Mouse (Mus musculus) c-Kit-negative CD71-positive TER-119-positive erythroid progenitor cells, embryonic 14.5 days (primary cell): Measurements from ENCODE around the gene Nup210.

Source experiments
- DNase-seq: peaks from one replicate; pipeline ENCODE4 v3.0.0-alpha.2; 2013; ENCODE audit warnings: low read depth, low spot score

Nup210 gene

GRCm38 (mm10) chr6:91041287-91041686 is 75.3 kb downstream of the Nup210 start:
- DNase-seq = no peak

DNA sequence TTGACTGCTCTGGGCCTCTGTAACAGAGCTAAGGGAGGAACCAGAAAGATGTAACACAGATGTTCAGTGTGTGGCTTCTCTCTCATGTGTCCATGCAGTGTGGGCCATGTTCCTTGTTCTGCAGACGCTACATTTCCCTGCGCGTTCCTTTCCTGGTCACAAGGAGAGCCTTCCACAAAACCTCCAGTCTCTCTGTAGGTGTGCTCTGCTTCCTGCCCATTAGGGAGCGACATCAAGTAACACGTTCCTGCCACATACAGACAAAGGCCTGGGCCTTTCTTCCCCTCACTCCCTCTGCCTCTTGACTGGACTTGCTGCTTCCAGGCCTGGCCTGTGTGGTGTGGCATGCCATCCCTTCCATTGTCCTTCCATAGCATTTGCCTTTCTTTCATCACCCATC is 88.4 kb downstream of the Nup210 start:
- no peak for DNase-seq

DNA sequence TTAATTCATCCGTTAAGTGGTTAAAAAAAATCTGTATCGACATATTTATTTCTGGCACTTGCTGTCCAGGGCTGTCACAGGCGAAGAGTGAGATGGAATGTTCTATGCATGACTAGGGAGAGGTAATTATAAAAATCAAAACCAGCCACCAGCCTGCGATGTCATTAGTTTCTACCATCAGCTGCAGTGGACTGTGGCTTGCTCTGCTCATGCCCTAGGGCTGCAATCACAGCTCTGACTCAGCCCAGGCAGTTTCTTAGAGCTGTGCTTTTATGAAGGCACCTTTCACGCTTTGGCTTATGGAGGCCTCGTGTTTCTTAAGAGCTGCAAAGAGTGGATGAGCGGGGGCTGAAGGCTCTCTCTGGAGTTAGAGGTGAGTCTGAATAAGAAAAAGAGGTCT is 95.8 kb downstream of the Nup210 start:
- no peak for DNase-seq

DNA sequence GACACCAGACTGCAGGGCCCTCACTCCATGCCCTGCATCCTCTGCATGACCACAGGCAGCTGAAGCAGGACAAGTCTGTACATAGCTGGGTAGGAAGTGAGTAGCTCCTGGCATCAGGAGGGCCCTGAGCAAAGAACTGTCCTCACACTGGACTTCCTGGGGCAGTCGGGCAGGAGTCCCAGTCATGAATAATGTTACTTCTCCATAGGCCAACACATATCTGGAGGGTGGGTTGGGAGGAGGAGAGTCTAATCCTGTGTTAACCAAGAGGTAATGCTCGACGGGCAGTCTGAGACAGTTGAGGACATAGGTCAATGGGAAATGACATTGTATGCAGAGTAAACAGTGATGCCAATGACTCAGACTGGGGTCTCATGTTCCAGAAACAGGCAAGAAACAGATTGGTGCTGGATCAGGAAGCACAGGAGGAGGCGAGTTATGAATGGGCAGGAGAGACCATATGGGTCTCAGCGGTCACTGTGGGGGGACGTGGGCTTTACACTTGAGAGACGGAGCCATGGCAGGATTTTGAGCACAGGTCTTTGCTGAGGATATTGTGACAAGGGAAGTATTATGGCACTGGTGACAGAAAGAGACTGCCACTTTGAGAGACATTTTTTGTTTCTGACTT is 99.9 kb downstream of the Nup210 start:
- DNase-seq = no peak

DNA sequence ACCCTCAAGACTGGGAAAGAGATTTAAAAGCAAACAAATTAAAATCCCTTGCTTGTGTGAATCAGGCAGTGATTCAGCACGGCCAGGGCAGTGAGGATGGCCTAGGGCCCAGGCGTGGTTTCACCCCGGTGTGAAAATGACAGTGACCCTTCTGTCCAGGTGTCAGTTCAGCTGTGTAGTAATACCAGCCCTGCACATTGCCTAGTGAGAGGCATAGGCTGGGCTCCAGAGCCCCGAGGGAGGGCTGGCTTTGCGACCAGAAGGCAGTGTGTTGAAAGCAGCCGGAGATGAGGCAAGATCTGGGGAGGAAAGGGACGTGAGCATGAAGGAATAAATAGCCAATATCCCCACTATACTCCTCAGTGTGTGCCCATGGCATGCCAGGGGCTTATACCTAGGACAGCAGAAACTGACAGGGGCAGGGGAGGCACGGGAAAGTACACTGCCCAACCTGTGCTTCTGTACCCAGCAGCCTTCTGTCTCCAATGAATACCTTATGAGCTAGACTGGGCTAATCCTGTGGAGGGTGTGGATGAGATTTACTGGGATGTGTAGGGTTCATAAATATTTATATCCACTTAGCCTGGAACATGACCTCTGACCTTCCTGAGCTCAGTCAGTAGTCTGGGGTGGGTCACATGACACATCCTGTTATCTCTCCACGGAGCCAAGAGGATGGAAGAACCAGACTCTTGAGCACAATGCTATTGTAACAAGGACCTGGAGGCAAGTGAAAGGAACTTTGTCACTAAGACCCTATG is 102.3 kb downstream of the Nup210 start:
- no peak for DNase-seq

DNA sequence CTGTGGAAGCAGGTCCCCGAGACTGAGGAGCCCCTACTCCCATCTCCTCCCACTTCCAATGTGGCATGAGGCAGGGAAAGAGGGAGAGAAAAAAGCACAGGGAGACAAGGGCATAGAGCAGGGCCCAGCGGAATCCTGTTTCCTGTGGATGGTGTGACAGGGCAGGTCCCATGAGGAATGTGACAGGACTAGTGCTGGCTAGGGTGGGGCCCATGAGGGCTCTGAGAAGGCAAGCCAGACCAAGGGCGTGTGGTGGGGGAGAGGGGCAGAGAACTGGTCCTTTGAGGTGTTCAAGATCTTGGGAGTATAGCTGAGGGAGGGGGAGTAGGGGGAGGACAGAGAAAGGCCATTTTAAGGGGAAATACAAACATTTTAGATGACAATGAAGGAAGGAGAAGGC is 104.2 kb downstream of the Nup210 start:
- no peak for DNase-seq

DNA sequence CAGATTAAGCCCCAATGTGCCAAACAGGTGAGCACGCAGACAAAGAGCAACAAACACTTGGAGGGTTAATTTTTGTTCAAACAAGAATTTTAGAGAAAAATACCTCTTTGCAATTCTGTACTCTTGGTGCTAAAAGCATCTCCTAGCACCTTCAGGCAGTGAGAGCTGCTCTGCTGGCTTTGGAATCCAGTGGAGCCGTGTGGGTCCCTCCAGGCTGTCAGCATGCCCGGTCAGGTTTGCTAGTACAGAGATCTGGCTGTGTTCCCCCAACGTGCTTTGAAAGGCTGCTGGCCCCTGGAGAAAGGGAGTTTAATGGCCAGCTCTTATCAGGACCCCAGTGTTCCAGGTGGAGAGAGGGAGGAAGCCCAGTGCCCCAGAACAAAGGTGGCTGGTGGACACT is 105.1 kb downstream of the Nup210 start:
- no peak for DNase-seq

GRCm38 (mm10) chr6:91008284-91008830 is 108.3 kb downstream of the Nup210 start:
- DNase-seq = no peak

DNA sequence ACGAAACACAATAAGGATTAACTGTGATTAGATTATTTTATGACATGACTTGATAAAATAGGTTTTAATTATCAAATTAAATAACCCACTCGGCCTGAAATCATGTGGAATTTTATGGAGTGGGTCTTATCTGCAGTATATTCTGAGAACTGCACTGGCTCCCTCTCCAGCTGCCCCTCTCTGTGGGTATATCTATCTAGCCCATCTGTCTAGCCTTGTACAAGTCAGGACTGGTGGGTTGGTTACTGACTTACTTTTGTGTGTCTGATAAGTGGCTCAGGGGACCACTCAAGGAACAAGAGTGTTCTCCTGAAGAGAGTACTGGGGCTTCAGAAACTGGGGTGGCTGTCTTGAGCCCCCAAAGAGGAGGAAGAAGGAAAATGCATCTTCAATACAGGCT is 109.4 kb downstream of the Nup210 start:
- DNase-seq = no peak

DNA sequence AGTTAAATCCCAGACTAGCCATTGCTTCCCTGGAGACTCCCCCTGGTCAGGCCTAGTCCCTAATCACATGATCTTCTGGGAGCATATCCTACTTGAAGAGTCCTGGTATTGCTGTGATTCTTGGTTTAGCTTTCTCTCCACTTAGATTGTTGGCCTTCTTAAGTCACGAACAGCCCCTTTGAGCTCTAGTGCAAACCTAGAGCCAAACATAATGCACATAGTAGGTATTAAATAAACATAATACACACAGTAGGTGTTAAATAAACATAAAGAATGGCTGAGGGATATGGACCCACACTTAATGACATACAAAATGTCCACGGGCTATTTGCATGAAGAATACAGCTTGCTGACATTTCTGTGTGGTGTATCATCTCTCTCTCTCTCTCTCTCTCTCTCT is 112.5 kb downstream of the Nup210 start:
- DNase-seq = no peak

DNA sequence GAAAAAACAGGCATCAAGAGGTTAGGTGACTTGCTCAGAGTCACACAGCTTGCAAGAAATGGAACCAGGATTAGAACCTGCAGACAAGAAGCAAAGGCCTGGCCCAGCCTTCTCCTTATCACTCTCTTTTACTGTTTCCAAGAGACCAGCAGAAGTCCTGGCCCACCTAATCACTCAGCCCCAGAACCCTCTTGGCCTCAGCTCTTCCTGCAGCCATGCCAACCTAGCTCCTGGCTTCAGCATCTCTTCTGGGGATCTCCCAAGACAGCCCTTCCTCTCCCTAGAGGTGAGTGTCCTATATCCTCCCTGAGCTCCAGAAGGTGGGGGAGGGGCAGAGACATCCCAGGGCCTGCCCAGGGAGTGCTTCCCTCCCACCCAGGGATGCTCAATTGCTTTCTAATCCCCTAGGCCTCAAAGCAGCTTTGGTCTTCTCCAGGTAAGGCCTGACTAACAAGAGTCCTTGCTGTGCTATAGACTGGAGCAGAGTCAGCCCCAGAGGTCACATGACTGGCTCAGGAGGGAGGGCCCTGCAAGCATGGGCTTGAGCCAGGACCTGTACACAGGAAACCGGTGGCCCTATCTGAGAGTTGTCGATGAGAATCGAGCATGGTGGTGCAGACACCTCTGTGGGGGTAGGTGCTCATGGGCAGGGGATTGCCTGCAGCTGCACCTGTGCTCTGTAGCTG is 113.2 kb downstream of the Nup210 start:
- DNase-seq = no peak

DNA sequence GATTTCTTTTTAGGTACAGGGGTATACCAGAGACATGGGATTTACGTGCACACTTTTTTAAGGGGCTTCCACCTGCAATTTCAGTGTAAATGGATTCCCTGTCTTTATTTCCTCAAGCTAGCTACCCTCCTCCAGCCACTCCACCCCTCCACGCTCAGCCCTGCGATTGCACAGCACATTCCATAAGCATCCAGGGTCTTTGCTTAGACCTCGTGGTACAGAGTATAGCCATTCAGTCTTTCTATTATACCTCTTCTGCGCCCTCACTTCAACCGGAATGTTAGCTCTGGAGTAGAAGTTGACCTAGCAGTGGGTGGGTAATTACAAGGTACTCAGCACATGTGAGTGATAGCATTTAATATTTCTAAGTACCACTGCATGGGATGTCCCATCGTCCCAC is 115.1 kb downstream of the Nup210 start:
- DNase-seq = no peak

DNA sequence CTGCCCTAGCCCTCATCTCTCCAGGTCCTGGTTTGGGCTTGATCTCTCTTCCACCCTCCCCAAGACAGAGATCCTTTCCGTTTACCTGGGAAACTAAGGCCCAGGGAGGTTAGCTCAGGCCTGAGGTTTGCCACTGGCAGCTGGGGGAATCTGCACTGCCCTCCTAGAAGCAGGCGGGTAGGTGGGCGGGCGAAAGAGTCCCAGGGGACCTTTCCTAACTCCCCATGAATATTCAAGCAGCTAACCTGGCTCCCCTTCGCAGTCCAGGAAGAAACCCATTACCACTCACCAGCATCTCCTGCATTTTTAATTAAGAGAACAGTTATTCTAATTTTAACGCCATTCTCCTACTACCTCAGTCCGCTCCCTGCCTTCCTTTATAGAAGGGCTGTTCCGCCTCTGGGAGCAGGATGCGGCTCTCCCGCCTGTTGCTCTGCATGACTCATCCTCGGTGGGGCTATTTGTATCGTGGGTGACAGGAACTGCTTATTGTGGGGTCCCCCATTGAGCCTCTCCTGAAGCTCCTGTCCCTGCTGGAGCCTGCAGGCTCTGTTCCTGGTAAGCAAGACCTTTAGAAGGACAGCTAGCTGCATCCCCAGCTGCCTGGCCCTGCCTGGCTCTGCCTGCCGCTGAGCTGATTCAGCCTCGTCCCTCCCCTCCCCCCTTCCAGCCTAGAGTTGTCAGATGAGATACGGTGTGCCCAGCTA is 115.7 kb downstream of the Nup210 start:
- no peak for DNase-seq

- DNase-seq = no peak
Measured at GRCm38 (mm10) chr6:90999176-90999575, 117.5 kb downstream of the Nup210 start.

GRCm38 (mm10) chr6:90997025-90997424 is 119.6 kb downstream of the Nup210 start:
- no peak for DNase-seq

DNA sequence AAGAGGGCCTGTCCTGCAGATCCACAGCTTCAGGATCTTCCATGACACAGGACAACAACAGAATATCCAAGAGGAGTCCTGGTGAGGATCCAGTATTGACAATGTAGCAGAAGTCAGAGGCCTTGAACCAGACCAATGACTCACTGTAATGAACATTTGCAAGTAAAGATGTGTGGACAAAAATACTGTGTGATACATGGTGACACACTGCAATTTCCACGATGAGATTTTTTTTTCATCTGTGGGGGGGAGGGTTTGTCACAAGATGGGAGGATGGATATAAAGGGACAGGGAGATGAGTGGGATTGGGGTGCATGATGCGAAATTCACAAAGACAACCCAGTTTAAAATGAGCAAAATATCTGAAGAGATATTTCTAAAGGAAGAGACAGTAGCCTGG is 120.4 kb downstream of the Nup210 start:
- DNase-seq = no peak

DNA sequence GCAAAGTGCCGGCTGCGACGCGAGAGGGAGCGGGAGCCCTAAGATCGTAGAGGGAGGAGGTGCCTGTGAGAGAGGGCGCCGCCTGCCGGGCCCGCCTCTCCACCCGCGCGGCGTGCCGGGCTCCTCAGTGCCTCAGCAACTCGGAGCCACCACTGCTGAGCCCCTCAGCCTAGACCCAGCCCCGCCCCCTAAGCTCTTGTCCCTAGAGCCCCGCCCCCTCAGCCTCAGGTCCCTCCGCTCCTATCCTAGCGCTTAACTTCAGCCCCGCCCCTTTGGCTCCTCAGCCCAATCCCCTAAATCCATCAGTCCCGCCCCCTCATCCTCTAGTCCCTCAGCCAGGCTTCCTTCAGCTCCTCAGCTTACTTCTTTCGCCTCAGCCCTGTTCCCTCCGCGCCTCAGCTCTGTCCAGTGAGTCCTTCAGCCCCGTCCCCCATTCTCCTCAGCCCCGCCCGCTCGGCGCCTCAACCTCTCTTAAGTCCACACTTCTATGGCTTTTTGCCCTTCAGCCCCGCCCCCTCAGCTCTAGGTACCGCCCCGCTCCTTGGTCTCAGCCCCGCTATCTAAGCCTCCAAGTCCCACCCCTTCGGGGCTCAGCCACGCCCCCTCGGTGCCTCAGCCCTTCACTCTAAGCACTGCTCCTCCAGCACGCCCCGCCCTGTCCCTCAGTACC is 127.8 kb downstream of the Nup210 start, which contains the start of gene Iqsec1:
Gene Iqsec1, minus strand, starts transcription at position 38 of the 670 bp plus-strand sequence.
- DNase-seq = peak; percentile 88

- no peak for DNase-seq
Measured at GRCm38 (mm10) chr6:90988299-90988625, 128.4 kb downstream of the Nup210 start.

- no peak for DNase-seq
Measured at GRCm38 (mm10) chr6:90987561-90988298, 128.9 kb downstream of the Nup210 start.

- DNase-seq = no peak
Measured at GRCm38 (mm10) chr6:90984101-90984500, 132.5 kb downstream of the Nup210 start.

DNA sequence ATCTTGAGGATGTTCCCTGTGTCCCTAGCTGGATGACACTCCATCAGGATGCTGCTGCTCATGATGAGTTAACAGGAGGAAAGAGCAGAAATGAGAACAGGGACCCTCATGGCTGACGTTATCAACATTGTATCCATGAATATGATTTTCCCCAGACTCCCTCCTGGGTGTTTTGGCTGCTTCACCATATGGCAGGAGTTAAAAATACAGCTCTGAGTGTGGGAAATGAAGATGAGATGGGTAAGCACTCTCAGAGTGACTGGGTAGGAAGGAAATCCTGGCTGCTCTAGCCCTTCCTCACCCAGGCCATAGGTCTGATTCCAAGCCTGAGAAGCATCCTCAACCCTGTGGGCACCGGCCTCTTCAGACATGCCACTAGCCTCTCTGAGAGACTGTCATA is 142.3 kb downstream of the Nup210 start:
- DNase-seq = no peak
